Mouse (Mus musculus) hindbrain, embryonic 10.5 days (tissue): Measurements from ENCODE around the gene Cyren. TPM values are rescaled to one million over a fixed set of nuclear protein-coding genes. Genes with fewer than 3 reads are reported as not detected.

Source experiments
- DNase-seq: peaks from one replicate; pipeline ENCODE4 v3.0.0-alpha.2; 2017; ENCODE audit warnings: low spot score
- H3K27ac ChIP-seq: fragments of 300-500 bp; sonication (generic); 2 replicates; pipeline ENCODE4 v1.5.1; 2016; ENCODE audit warnings: mild to moderate bottlenecking, moderate library complexity
- H3K27me3 ChIP-seq: fragments of 300-500 bp; sonication (generic); 2 replicates; pipeline ENCODE4 v1.6.1; 2016; ENCODE audit warnings: mild to moderate bottlenecking; ENCODE audit not compliant: poor library complexity, insufficient read depth, severe bottlenecking
- H3K36me3 ChIP-seq: fragments of 300-500 bp; sonication (generic); 2 replicates; pipeline ENCODE4 v1.6.1; 2016; ENCODE audit warnings: mild to moderate bottlenecking, moderate library complexity
- H3K4me1 ChIP-seq: fragments of 300-500 bp; sonication (generic); replicated peaks from 2 replicates; pipeline ENCODE4 v1.6.1; 2016; ENCODE audit warnings: mild to moderate bottlenecking
- H3K4me3 ChIP-seq: fragments of 300-500 bp; sonication (generic); 2 replicates; pipeline ENCODE4 v1.5.1; 2016; ENCODE audit warnings: mild to moderate bottlenecking, moderate library complexity
- H3K9me3 ChIP-seq: fragments of 300-500 bp; sonication (generic); 2 replicates; pipeline ENCODE4 v1.6.1; 2016; ENCODE audit warnings: mild to moderate bottlenecking, moderate library complexity
- WGBS: fragments of 180-500 bp; shearing (Covaris S2); methylation state at CpG from one replicate; pipeline ENCODE4 v1.1.7; 2016; 5-methylcytosine and 5-hydroxymethylcytosine counted together
- polyA plus RNA-seq: library from polyadenylated mRNA; unstranded; fragments of >200 nt; fragmentation: Nextera tagmentation; extraction: Ambion mirVana; gene quantifications from 2 replicates; pipeline ENCODE4 v1.2.1, GENCODE M21; 2016

Gene Cyren
- polyA plus RNA-seq, 1 experiment from 2014 or later, result 17.9 TPM

DNA sequence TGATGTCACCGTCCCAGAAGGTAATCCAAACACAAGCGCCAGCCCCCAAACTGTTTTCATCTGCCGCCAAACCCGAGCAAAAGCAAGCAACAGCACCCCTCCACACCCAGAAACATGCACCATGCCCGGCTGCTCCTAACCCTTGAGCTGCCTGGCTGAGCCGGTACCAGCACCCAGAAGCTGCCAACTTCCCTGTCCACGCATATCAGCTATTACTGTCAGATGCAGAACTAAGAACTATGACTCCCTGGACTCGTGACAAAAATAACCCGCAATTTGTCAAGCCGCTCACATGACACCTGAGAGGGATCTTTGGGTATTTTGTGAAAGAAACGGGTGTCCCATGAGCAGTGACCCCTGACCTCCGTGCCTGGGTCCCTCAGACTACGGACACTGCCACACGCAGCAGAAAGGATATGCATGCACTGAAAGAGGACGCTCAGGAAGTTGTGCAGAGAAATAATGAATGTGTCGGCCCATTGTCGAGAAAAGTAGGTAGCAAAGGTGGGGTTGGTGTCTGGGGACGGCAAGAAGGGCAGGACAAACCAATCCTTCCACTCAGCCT is 29.9 kb upstream of the Cyren start:
- Histone ChIP-seq H3K4me3 (no peak overlapping the region), H3K36me3 (peaks cover 62% of the 10 kb centered on the region), H3K4me1 (peaks cover 22% of the 10 kb centered on the region), H3K27ac (no peak overlapping the region), H3K9me3 (no peaks in the 10 kb centered on the region), H3K27me3 (no peaks in the 10 kb centered on the region)
- 88% methylated on average over 18 of the region's 18 CpGs for WGBS
- DNase-seq, result no peak

GRCm38 (mm10) chr6:34907121-34907614 is 29.3 kb upstream of the Cyren start:
- Histone ChIP-seq H3K4me1 (peaks cover 28% of the 10 kb centered on the region), H3K36me3 (peaks cover 68% of the 10 kb centered on the region), H3K27ac (no peak overlapping the region), H3K4me3 (no peak overlapping the region), H3K9me3 (no peaks in the 10 kb centered on the region), H3K27me3 (no peaks in the 10 kb centered on the region)
- WGBS, result 45% methylated on average over 2 of the region's 2 CpGs
- no peak for DNase-seq

GRCm38 (mm10) chr6:34906661-34907060 is 28.8 kb upstream of the Cyren start:
- DNase-seq, result no peak
- 92% methylated on average over 4 of the region's 4 CpGs for whole genome bisulfite sequencing
- H3K4me3 ChIP-seq, result no peak overlapping the region
- H3K36me3 ChIP-seq, result peaks cover 73% of the 10 kb centered on the region
- H3K27ac ChIP-seq, result no peak overlapping the region
- no peaks in the 10 kb centered on the region for H3K27me3 ChIP-seq
- H3K4me1 ChIP-seq, result peaks cover 31% of the 10 kb centered on the region
- no peaks in the 10 kb centered on the region for H3K9me3 ChIP-seq

DNA sequence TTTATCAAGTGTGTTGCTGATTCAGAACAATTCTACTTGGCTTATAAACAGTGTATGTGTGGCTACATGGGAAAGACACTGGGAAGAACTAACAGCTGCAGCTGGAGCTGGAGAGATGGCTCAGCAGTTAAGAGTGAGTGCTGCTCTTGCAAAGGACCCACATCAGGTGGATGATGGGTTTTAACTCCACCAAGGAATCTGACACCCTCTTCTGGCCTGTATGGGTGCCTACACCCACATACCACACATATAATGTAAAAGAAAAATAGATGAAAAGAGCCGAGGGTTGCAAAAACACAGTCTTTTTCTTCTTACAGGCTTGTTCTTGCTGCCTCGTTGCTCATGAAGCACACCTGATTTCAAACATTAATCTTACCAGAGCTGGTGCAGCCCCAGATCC is 28.3 kb upstream of the Cyren start:
- no peaks in the 10 kb centered on the region for H3K27me3 ChIP-seq
- no peaks in the 10 kb centered on the region for H3K9me3 ChIP-seq
- peaks cover 78% of the 10 kb centered on the region for H3K36me3 ChIP-seq
- no peak for DNase-seq
- peaks cover 31% of the 10 kb centered on the region for H3K4me1 ChIP-seq
- WGBS, result 87% methylated on average over 2 of the region's 2 CpGs
- no peak overlapping the region for H3K27ac ChIP-seq
- no peak overlapping the region for H3K4me3 ChIP-seq

DNA sequence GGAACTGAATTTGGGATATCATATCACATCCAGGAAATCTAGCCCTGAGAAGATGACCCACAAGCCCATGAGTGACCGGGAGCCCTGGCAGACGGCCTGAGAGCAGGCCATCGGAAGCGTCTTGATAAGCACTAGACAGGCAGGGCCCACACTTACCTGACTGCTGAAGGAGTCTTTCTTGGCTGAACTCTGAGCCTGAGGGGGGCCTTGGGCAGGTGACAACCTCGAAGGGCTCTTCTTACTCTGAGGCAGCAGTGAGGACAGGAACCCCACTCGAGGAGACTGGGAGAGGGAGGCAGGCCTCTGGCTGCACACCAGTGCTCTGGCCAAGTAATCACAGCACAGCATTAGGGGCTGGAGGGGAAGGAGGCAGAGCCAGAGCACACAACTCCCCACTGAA is 26.5 kb upstream of the Cyren start:
- 90% methylated on average over 6 of the region's 6 CpGs for WGBS
- Histone ChIP-seq H3K36me3 (peaks cover 94% of the 10 kb centered on the region), H3K4me3 (no peak overlapping the region), H3K9me3 (no peaks in the 10 kb centered on the region), H3K4me1 (peaks cover 19% of the 10 kb centered on the region), H3K27me3 (no peaks in the 10 kb centered on the region), H3K27ac (no peak overlapping the region)
- no peak for DNase-seq

DNA sequence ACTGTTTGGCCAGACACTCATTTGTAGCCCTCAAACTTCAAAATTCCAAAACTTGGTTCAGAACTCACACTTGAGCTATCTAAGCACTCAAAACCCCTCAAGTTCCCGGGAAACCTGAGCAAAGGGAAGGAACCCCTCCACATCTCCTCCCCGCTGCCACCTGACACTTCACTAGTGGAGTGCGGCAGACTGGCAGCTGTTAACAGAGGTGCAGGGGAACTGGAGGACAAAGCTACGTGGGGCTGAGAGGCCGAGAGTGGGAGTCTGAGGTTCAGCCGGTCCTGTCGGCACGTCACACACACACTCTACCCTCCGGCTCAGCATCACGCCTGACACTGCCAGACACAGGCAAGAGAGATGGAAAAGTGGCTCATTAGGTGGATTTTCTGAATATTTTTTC is 26.0 kb upstream of the Cyren start:
- Histone ChIP-seq H3K36me3 (peaks cover 96% of the 10 kb centered on the region), H3K27ac (no peak overlapping the region), H3K4me3 (no peak overlapping the region), H3K9me3 (no peaks in the 10 kb centered on the region), H3K4me1 (peaks cover 17% of the 10 kb centered on the region; the same call in 1 of the 2 replicates), H3K27me3 (no peaks in the 10 kb centered on the region)
- DNase-seq, result no peak
- 90% methylated on average over 10 of the region's 10 CpGs for WGBS

DNA sequence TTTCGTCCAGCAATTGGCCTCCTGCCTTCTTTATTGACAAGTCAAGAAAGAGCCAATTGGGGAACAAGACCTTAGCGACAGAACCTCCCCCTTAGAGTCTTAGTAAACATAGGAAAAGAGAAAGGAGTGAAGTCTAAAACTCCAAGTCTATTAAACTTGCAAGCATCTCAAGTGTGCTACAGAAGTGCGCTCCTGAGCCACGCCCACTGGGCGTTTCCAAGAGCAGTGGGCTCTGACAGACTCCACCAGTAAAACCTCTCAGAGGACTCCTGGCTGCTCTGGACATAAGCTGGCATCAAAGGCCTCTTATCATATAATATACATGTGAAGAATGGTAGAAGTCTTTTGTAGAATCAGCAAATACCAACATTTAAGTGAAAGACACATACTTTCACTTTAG is 25.6 kb upstream of the Cyren start:
- no peaks in the 10 kb centered on the region for H3K9me3 ChIP-seq
- no peak overlapping the region for H3K27ac ChIP-seq
- no peak for DNase-seq
- H3K4me3 ChIP-seq, result no peak overlapping the region
- H3K36me3 ChIP-seq, result peaks cover 94% of the 10 kb centered on the region
- no peaks in the 10 kb centered on the region for H3K27me3 ChIP-seq
- peaks cover 17% of the 10 kb centered on the region; the same call in 1 of the 2 replicates for H3K4me1 ChIP-seq
- WGBS, result 87% methylated on average over 5 of the region's 5 CpGs

GRCm38 (mm10) chr6:34902578-34902977 is 24.7 kb upstream of the Cyren start:
- Histone ChIP-seq H3K36me3 (peaks cover 95% of the 10 kb centered on the region), H3K27ac (no peak overlapping the region), H3K9me3 (no peaks in the 10 kb centered on the region), H3K27me3 (no peaks in the 10 kb centered on the region), H3K4me1 (peaks cover 17% of the 10 kb centered on the region; the same call in 1 of the 2 replicates), H3K4me3 (no peak overlapping the region)
- no peak for DNase-seq
- 95% methylated on average over 7 of the region's 7 CpGs for WGBS

DNA sequence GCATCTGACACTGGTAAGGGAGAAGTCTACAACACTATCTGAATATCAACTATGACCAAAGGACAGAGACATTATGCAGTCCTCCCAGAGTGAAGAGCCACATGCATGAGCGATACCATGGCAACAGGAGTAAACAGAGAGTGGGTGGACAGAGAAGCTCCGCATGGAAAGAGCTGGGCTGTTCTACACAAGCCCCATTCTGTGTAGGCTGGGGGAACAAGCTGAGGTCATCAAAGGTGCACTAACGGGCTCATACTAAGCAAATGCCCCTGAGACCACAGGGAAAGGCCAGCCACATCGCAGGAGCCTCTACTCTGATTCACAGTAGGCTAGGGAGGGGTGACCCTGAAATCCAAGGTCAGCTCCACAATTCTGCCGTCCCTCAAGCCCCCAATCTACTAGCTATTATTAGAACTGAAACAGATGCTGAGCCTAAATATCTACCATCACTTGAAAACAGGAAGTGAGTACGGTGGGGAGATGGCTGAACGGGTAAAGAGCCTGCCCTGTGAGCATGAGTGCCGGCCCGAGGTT is 24.1 kb upstream of the Cyren start:
- DNase-seq, result no peak
- H3K36me3 ChIP-seq, result peaks cover 95% of the 10 kb centered on the region
- 67% methylated on average over 9 of the region's 9 CpGs for WGBS
- peaks cover 12% of the 10 kb centered on the region; the same call in 1 of the 2 replicates for H3K4me1 ChIP-seq
- H3K27ac ChIP-seq, result no peak overlapping the region
- no peak overlapping the region for H3K4me3 ChIP-seq
- H3K27me3 ChIP-seq, result no peaks in the 10 kb centered on the region
- H3K9me3 ChIP-seq, result no peaks in the 10 kb centered on the region

GRCm38 (mm10) chr6:34900990-34901389 is 23.1 kb upstream of the Cyren start:
- Histone ChIP-seq H3K4me3 (no peak overlapping the region), H3K27ac (no peak overlapping the region), H3K4me1 (peaks cover 15% of the 10 kb centered on the region), H3K9me3 (no peaks in the 10 kb centered on the region), H3K27me3 (no peaks in the 10 kb centered on the region), H3K36me3 (peaks cover 90% of the 10 kb centered on the region)
- DNase-seq, result no peak
- WGBS, result 70% methylated on average over 2 of the region's 2 CpGs

DNA sequence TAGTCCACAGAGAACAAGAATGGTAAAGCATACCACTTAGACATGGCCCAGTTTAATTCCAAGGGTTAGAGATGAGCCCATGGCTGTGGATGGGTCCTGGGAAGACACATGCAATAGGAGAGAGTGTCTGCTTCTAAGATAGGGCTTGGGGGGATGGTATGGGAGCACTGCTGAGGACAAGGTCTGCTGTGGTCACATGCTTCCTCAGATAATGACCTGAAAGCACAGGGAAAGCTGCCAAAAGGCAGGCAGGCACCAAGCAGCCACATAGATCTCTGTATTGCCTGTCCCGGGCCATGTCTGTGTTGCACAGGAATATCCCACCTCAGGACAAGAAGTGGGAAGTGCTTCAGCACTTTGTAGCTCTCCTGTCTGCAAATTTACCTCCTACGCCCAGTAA is 21.3 kb upstream of the Cyren start:
- peaks cover 90% of the 10 kb centered on the region for H3K36me3 ChIP-seq
- H3K27me3 ChIP-seq, result no peaks in the 10 kb centered on the region
- WGBS, result 95% methylated on average over 2 of the region's 2 CpGs
- DNase-seq, result no peak
- no peaks in the 10 kb centered on the region for H3K9me3 ChIP-seq
- H3K27ac ChIP-seq, result no peak overlapping the region
- H3K4me1 ChIP-seq, result peaks cover 21% of the 10 kb centered on the region
- no peak overlapping the region for H3K4me3 ChIP-seq

- H3K9me3 ChIP-seq, result no peaks in the 10 kb centered on the region
- H3K4me3 ChIP-seq, result no peak overlapping the region
- peaks cover 91% of the 10 kb centered on the region for H3K36me3 ChIP-seq
- peaks cover 9% of the 10 kb centered on the region for H3K4me1 ChIP-seq
- no peak for DNase-seq
- peak overlapping the region; percentile 78 for H3K27ac ChIP-seq
- WGBS, result 55% methylated on average over 16 of the region's 16 CpGs
- no peaks in the 10 kb centered on the region for H3K27me3 ChIP-seq
These were observed 18.4 kb upstream of the Cyren start for GRCm38 (mm10) chr6:34896168-34896780.

DNA sequence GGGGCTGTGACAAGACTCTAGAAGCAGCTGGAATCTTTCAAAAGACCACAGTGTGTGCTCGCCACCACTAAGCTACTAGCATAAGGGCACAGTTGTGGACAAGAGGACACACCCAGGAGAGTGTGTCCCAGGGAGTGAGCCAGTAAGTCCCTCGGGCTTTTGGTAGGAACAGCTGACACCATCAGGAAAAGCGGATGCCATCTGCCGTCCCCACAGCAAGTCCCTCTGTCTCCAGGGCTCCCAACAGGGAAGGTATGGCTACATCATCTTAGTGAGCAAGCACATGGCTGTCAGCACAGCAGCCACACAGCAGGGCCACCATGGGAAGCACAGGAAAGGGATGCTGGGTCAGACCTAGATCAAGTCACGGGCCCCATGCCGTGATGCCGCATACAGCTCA is 17.7 kb upstream of the Cyren start:
- H3K27ac ChIP-seq, result 0 out of 2 replicates have a peak overlapping the region, but pooled peaks have one; percentile 78
- H3K9me3 ChIP-seq, result no peaks in the 10 kb centered on the region
- peaks cover 91% of the 10 kb centered on the region for H3K36me3 ChIP-seq
- WGBS, result 85% methylated on average over 7 of the region's 7 CpGs
- H3K4me1 ChIP-seq, result peaks cover 9% of the 10 kb centered on the region
- no peak for DNase-seq
- H3K27me3 ChIP-seq, result no peaks in the 10 kb centered on the region
- H3K4me3 ChIP-seq, result no peak overlapping the region
